Mouse (Mus musculus) brown adipose tissue, adult 24 weeks (tissue): ENCODE measurements around the gene Dap. TPM values are rescaled to one million over a fixed set of nuclear protein-coding genes. Genes with fewer than 3 reads are reported as not detected.

Experiments used
- H3K27ac ChIP-seq: fragments of 200-500 bp; replicated peaks from 2 replicates; pipeline ENCODE4 v1.5.1; 2012; ENCODE audit warnings: low read depth, mild to moderate bottlenecking, low read length
- H3K4me1 ChIP-seq: fragments of 200-500 bp; 2 replicates; pipeline ENCODE4 v1.6.1; 2012; ENCODE audit warnings: low read length, mixed read lengths; ENCODE audit not compliant: control insufficient read depth, insufficient read depth, insufficient read length
- H3K4me3 ChIP-seq: fragments of 200-500 bp; 2 replicates; pipeline ENCODE4 v1.5.1; 2012; ENCODE audit warnings: low read depth, mild to moderate bottlenecking, low read length, moderate library complexity; ENCODE audit not compliant: insufficient read depth
- polyA plus RNA-seq: library from polyadenylated mRNA; stranded (reverse); fragments of >200 nt; gene quantifications from 2 replicates; pipeline ENCODE4 v1.2.4, GENCODE M21; 2012; ENCODE audit not compliant: missing spikeins, insufficient read depth, insufficient read length

Dap gene
- polyA plus RNA-seq, 1 experiment = 102 TPM

DNA sequence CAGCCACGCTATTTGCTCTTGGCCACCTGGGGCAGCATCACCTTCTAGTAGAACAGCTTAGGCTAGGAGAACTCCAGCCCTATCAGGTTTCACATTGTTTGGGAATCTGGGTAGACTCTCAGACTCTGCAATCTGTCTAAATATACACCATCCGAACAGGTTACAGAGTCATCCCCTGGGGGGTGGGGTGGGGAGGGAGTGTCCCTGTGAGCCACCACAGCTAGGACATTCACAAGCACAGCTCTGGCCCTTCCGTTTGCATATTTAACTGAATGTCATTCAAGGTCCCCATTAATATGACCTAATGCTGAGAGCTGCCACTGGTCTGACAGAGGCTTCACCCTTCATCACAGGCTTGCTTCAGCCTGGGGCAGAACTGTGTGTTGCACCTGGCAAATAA, 68.5 kb downstream of the Dap start:
- no peak overlapping the region for H3K4me3 ChIP-seq
- no peak overlapping the region for H3K27ac ChIP-seq
- no peaks in the 10 kb centered on the region for H3K4me1 ChIP-seq

DNA sequence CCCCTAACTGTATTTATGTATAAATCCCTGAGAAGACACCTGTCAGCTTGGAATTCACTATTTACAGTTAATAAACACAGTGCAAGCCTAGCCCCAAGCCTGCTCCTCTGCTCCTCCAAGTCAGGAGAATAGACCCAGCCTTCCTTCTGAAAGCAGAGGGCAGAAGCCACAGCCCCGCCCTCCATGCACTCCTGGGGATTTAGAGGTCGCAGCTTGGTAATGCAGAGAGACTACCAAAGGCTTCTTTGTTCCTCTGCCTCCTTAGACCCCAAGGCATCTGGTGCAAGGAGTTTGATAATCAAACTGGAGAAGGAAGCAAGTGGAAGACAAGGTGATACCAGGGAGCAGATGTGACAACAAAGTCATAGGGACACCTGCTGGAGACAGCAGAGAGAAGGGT, 70.2 kb downstream of the Dap start:
- Histone ChIP-seq H3K4me3 (no peak overlapping the region), H3K27ac (no peak overlapping the region), H3K4me1 (no peaks in the 10 kb centered on the region)

DNA sequence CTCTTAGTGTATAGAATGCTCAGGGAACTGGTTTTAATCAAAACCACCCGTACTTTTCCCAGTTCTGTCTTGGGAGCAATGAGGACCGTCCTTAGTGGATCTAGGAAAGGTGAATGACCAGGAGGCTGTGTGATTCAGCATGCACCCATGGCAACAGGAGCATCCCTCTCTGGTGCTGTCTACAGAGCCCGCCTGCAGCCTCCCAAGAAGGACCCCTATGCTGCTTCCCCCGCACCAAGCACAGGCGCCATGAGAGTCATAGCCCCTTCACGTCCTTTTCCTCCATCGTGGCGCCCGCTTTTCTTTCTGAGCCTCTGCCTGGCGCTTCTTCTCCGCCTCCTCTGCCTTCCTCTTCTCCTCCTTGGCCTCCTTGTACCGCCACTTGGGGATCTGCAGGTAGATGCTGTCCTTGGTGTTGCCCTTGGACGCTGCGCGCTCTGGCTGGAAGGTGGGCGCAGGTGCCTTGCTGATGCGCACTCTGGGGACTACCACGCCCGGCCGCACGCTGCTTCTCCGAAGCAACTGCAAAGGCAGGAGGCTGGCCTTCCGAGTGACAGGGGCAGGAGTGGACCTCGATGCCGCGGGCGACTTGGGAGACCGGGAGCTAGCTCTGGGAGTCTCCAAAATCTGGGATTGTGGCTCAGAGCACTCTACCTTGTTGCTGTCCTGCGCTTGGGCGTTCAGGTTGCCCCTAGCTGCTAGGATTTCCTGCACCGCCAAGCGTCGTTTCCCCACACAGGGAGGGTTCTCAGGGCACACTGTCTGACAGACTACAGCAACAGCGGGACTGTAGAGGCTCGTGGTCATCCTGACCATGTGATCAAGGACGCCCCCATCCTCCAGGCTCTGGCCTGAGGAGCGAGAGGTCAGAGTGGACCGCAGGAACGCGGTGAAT, 73.0 kb downstream of the Dap start:
- Histone ChIP-seq H3K4me1 (no peaks in the 10 kb centered on the region), H3K4me3 (no peak overlapping the region), H3K27ac (no peak overlapping the region)

DNA sequence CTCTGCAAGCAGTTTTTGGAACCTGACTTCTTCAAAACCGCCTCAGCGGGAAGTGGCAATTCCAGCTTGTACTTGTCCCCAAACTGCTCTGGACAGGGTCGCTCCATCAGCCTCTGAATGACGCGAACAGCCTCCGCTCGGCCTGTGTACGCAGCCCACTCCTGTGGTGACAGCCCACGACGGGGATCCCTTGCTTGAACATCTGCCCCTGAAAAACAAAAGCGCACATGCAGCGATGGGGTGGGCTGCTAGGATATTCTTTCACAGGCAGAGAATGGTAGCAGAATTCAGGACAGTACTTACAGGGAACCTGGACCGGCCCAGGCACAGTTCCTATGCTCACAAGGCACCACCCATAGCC, 73.6 kb downstream of the Dap start:
- no peaks in the 10 kb centered on the region for H3K4me1 ChIP-seq
- no peak overlapping the region for H3K4me3 ChIP-seq
- H3K27ac ChIP-seq = no peak overlapping the region

DNA sequence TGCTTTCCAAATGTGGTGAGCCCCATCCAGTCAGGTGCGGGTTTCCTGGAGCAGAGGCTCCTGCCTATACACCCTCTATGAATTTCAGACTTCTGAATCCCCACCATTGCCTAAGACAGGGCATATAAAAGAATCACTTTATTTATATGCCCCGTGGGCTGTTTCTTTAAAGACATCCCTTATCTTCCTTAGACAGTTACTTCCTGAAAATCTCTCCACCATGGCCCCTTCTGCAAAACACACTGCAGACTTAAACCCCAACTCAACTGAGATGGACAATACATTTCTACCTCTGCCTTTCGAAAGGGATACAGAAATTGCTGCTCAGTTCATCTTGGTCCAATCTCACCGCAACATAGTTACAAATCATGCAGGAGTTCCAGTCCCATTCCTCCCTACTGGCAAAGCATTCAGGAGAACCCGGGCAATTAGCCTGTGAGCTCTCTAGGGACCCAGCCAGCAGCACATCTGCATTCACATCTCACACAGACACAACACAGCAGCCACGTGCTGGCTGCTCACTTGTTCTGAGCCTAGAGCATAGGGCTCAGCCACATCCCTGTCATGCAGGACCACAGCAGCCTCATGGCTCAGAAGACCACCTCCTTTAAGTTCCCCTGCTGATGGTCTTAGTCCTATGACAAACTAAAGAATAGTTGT, 75.3 kb downstream of the Dap start:
- H3K4me1 ChIP-seq = no peaks in the 10 kb centered on the region
- no peak overlapping the region for H3K27ac ChIP-seq
- H3K4me3 ChIP-seq = no peak overlapping the region

DNA sequence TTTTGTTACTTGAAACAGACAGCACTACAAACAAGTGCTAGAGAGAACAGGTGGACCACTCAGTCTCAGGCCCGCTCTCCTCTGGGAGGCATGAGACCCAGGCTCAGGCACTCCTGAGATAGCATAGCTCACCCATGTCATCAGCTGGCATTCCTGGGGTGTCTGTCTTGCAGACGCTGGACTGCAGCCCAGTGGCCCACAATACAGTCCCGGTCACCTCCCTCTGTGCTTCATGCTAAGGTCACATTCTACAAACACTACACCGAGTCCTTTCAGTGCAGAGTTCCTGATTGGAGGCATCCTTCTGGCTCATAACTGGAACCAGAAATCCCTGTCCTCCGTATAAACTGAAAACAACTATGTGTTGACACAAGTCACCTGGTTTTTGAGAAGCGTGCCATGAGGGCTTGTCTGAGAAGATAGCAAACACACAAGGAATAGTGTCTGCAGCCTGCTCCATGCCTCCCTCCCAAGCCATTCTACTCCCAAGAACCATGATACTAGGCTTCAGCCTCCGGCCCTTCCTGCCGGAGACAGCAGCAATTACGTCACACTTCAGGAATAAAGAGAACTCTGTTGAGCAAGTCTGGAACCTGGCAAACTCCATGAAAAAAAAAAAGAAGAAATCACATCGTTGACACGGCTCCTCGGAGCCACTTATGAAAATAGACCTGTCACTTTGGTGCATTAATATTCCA, 78.3 kb downstream of the Dap start:
- no peak overlapping the region for H3K27ac ChIP-seq
- no peaks in the 10 kb centered on the region for H3K4me1 ChIP-seq
- H3K4me3 ChIP-seq = no peak overlapping the region

DNA sequence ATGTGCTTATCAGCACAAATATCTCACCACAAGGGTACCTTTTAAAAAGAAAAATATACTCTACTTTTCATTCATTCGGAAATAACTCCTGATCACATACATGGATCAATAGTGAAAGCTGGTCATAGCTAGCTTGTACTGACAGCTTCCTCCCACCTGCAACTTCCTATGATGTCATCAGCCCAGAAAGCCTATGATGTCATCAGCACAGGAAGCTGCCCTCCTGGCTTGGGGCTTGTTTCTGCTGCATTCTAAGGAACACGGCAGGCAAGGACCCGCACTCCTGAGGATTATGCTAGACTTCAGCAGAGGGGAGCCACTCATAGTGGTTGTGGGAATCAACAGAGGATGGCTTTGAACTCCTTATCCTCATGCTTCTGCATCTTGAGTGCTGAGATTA, 80.2 kb downstream of the Dap start:
- Histone ChIP-seq H3K27ac (no peak overlapping the region), H3K4me3 (no peak overlapping the region), H3K4me1 (no peaks in the 10 kb centered on the region)

DNA sequence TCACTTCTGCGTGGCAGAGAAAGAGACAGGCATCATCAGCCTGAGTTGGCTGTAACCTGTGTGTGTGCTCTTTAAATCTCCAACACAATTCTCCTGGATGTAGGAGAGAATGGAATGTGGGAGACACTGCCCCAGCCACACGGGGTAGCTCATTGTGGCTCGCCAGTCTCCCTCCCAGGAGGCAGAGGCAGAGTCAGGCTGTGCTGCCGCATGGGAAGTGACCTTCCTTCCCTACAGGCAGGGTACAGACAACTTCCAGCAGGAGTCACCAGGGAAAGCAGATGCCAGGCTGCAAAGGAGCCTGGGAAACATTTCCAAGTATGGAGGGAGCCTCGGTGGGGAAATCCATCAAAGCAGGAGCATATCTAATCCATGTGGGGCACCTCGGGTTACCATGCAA, 81.1 kb downstream of the Dap start:
- Histone ChIP-seq H3K27ac (no peak overlapping the region), H3K4me3 (no peak overlapping the region), H3K4me1 (no peaks in the 10 kb centered on the region)

DNA sequence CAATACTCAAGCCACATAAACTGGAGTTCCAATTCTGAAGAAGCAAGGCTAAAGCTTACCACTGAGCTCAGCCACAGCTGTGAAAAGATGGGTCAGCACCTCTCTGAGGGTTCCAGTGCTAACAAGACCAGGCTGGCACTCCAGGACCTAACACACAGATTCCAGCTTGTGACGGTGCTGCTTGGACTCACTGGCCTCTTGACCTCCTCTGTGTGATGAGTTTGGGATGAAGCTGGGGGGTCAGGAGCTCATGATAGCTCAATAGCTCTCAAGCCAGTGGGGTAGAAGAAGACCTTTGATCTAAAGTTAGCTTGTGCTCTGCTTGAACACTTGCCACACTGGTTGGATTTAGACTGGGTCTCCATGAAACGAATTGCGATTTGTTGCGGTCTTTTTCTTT, 82.6 kb downstream of the Dap start:
- no peaks in the 10 kb centered on the region for H3K4me1 ChIP-seq
- no peak overlapping the region for H3K27ac ChIP-seq

DNA sequence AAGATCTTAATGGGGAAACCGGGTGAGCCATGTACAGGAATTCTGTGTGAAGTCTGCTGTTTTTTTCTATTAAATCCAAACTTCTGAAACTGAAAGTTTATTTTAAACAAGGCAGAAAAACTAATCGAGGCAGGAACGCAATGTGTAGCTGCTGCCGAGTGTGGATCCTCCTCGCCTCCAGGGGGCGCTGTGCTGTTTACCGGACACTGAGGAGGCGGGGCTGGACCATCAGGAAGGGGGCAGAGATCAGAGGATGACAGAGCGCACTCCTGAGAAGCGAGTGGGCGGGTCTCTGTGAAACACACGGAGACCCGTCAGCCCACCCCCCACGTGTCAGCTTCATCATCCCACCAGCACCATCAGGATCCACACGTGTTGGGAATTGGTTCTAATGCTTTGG, 85.4 kb downstream of the Dap start:
- Histone ChIP-seq H3K27ac (no peak overlapping the region), H3K4me3 (no peak overlapping the region), H3K4me1 (no peaks in the 10 kb centered on the region)

More for the DNA sequence above, 82.6 kb downstream of the Dap start:
- no peak overlapping the region for H3K4me3 ChIP-seq

DNA sequence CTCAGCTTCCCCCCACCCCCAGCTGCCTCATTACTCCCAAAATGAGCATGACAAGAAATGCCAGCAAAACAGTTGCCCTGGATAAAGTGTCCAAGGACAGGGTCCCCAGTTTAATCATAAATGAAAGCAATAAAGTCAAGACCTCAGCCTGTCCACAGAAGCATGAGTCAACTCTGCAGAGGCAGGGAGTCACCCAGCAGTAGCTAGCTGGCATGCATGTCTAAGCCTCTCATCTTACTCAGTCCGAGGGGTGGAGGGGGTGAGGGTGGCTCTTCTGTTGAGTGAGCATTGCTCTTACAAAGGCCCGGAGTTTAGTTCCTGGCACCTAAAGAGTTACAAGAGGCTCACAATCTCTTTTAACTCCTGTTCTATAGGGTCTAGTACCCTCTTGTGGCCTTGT, 87.9 kb downstream of the Dap start:
- no peak overlapping the region for H3K4me3 ChIP-seq
- H3K27ac ChIP-seq = no peak overlapping the region

DNA sequence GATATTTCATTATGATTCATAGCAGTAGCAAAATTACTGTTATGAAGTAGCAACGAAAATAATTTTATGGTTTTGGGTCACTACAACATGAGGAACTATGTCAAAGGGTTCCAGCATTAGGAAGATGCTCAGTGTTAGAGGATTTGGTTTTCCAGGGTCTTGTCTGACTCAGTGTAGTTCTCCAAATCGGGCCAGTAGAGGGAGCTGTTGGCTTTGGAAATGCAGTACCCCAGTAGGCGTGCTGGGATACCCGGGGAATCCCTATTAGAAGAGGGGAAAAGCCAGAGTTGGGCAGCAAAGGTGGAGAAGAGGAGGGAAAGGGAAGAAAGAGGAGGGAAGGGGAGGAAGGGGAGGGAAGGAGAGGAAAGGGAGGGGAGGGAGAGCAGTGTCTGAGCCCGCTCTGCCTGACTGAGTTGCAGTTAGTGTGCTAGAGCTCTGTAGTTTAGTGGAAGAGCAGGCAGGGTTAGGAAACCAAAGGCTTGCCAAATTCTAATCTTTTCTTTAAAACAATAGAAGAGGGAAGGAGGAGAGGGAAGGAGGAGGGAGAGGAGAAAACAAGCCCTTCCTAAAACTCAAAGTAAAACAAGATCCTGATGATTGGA, 91.6 kb downstream of the Dap start:
- H3K4me3 ChIP-seq = no peak overlapping the region
- H3K27ac ChIP-seq = no peak overlapping the region
- no peaks in the 10 kb centered on the region for H3K4me1 ChIP-seq

More for the DNA sequence above, 87.9 kb downstream of the Dap start:
- no peaks in the 10 kb centered on the region for H3K4me1 ChIP-seq

DNA sequence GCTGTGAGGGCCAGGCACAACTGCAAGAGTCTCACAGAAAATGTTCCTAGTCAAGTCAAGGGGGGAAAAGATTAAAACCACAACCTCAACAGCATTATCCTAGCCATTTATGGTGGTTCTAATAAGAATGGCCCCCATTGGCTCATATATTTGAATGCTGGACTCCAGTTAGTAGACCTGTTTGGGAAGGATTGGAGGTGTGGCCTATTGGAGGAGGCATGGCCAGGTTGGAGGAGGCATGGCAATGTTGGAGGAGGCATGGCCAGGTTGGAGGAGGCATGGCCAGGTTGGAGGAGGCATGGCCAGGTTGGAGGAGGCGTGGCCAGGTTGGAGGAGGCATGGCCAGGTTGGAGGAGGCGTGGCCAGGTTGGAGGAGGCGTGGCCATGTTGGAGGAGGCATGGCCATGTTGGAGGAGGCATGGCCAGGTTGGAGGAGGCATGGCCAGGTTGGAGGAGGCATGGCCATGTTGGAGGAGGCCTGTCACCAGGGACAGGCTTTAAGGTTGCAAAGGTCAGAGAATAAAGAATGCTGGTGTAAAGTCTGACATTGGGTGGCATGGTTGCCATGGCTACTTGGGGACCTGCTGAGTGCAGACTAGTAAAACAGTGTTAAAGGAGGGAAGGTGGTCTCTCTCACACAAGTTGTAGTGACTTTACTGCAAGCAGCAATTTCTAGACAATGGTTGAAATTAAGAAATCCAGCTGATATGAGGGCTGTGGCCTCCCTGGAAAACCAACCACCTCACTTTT, 93.1 kb downstream of the Dap start:
- H3K4me3 ChIP-seq = no peak overlapping the region
- no peak overlapping the region for H3K27ac ChIP-seq
- no peaks in the 10 kb centered on the region for H3K4me1 ChIP-seq

DNA sequence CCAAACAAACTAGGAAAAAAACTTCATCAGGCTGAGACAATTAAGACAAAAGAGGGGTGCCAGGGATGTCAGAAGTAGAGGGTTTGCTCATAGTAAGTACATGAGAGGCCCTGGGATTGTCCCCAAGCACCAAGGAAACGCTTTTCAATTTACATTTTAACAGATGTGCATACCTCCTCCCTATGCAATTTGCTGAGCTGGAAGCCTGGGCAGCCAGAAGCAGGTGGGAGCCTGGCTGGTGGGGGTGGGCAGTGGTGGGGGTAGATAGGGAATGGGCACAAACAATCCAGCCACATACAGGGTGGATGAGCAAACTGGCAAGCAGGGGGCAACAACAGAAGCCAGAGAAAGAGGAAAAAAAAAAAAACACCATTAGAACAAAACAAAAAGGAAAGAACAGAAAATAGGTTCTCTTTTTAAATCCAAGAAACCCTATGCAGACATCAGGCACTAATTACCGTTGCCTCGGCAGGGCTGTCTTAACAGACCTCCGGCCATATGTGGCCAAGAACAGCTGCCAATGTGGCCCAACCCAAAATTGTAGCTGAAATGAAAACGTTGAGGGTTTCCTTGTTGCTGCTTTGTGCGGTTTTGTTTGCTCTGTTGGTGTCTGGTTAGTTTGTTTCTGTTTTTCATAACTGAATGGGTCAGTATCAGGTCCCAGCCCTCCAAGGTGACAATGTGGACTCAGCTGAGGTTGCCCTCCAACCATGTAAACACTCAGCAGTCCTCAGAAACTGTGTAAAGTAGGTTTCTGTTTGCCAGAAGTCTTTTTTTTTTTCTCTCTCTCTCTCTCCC, 94.2 kb downstream of the Dap start:
- H3K27ac ChIP-seq = no peak overlapping the region
- no peak overlapping the region for H3K4me3 ChIP-seq

More for the DNA sequence above, 94.2 kb downstream of the Dap start:
- no peaks in the 10 kb centered on the region for H3K4me1 ChIP-seq
